Mouse (Mus musculus) activated CD4-positive, CD25-positive, alpha-beta regulatory T cell, adult 9 weeks (primary cell): ENCODE results near the gene Olfr724. TPM values are rescaled to one million over a fixed set of nuclear protein-coding genes. Genes with fewer than 3 reads are reported as not detected.

Experiments
- polyA plus RNA-seq: library from polyadenylated mRNA; unstranded; fragments of 100-300 nt; shearing (Covaris generic); gene quantifications from one replicate; pipeline ENCODE4 v1.2.1, GENCODE M21; 2017

Gene Olfr724
- not detected for polyA plus RNA-seq

GRCm38 (mm10) chr14:49963174-49963573 lies at the start of gene Olfr724:
Gene Olfr724 (minus strand): TSS chr14:49963274.

GRCm38 (mm10) chr14:49931687-49932086 lies 31.4 kb downstream of the Olfr724 start, which contains the start of gene Olfr723:
Gene Olfr723 (minus strand): TSS chr14:49931787.

Other genes with a start within 250 kb of the Olfr724 start
- not detected for gene Armh4, start 179.9 kb downstream of the Olfr724 start, polyA plus RNA-seq
- gene Olfr722, start 61.3 kb downstream of the Olfr724 start, polyA plus RNA-seq, result not detected
- gene Olfr723, start 31.5 kb downstream of the Olfr724 start, polyA plus RNA-seq, result not detected
- gene Olfr725, start 77.1 kb upstream of the Olfr724 start, polyA plus RNA-seq, result not detected
- not detected for gene Olfr726, start 127.7 kb upstream of the Olfr724 start, polyA plus RNA-seq
- gene Olfr727, start 159.9 kb upstream of the Olfr724 start, polyA plus RNA-seq, result not detected
- not detected for gene Olfr728, start 179.4 kb upstream of the Olfr724 start, polyA plus RNA-seq
- not detected for gene Olfr729, start 189.6 kb upstream of the Olfr724 start, polyA plus RNA-seq
- not detected for gene Olfr730, start 224.9 kb upstream of the Olfr724 start, polyA plus RNA-seq